Mouse (Mus musculus) testis, adult 10 weeks (tissue): ENCODE results near the gene Prkg2. TPM values are rescaled to one million over a fixed set of nuclear protein-coding genes. Genes with fewer than 3 reads are reported as not detected.

Experiments
- polyA plus RNA-seq: library from polyadenylated mRNA; stranded (reverse); fragments of 350-450 nt; fragmentation: Illumina TruSeq; extraction: RNeasy Lipid Tissue Mini Kit (QIAGEN cat#74804); gene quantifications from one replicate; pipeline ENCODE4 v1.2.3, GENCODE M21; 2014; ENCODE audit warnings: low read depth, low replicate concordance

Gene Prkg2
- 0.06 TPM for polyA plus RNA-seq

DNA sequence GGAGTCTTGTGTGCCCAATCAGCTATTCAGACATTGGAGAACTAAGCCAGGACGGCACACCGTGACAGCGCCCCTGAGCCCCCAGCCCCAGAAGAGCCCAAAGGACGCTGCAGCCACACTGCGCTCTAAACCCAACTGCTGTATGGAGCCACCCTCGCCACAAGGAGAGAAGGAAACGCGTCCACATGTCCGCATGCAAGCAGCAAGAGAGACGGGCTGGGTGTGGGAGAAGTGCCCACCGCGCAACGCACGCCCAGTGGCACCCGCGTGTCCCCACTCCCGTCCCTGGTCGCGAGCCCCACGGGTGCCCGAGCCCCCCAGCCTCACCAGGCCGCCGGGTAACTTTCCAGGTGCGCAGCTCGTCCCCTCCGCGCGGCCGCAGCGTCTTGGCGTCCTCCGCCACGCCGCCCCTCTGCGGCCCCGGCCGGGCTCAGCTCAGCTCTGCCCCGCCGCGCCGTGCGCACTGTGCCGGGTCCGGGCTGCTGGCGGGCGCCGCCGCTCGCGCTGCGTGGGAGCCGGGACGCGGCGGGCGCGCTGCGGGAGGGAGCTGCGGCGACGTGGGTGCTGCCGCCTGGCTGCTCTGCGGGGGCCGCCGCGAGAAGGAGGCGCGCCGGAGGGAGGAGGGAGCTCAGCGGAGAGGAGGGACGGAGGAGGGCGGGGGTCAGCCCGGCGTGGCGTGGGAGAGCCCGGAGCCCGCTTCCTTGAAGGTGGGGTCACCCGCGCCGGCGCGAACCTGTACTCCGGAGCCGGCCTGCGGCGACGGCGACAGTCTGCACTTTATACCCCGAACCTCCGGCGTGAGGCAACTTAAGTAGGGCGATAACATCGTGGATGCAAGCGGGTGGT lies at the start of gene Prkg2:
Prkg2 (minus strand) TSS at position 756 of the 846 bp plus-strand sequence.

Other genes starting within 250 kb of the Prkg2 start
- gene Bmp3, start 182.9 kb downstream of the Prkg2 start, polyA plus RNA-seq = not detected